Comparison of ENCODE assay signal across 24 mouse cellular contexts in the genomic region with DNA sequence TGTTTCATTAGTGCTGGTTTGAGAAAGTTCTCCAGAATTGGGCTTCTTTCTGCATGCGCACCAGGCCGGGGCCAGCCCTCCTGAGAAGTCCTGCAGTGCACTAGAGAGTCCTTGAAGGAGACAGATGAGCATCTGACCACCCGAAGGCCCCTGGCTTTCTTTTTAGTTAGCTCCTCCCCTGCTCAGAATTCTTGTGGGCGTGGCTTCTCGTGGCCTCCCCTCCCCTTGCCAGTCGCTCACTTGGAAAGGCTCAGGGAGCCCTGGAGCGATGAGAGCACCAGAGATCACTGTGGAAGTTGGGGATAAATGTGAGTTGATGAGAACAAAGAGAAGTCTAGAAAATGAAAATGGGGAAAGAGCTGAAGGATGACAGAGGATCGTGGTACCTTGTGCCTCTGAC. TPM values are rescaled to one million over a fixed set of nuclear protein-coding genes. Genes with fewer than 3 reads are reported as not detected.
A peak's percentile ranks its signal among the peaks of the same experiment; 100 is the strongest.
DNase-seq lines count a peak whose midpoint lies in the region; ATAC-seq and TF ChIP-seq lines count a peak whose summit lies in the region.
"Had no signal": no experiment of that assay in that cellular context is flagged by ENCODE, and none has a peak within 500 bp of the region (broad histone marks: within the 10 kb centered on the region; RNA-seq: fewer than 3 reads in every experiment).

No protein-coding gene starts in this region.

- 26% methylated on average over 8 of the region's 8 CpGs for WGBS in kidney, embryonic 16.5 days
- 29% methylated on average over 8 of the region's 8 CpGs for WGBS in kidney, adult 2 months
- 31% methylated on average over 8 of the region's 8 CpGs for WGBS in neural tube, embryonic 15.5 days
- WGBS in embryonic facial prominence, embryonic 10.5 days = 31% methylated on average over 8 of the region's 8 CpGs

- no peak for DNase-seq in kidney, adult 2 months
- DNase-seq in neural tube, embryonic 10.5 days (ENCODE audit: extremely low spot score, low spot score) = peak; percentile 30
- peak; percentile 37 for DNase-seq in embryonic facial prominence, embryonic 10.5 days (ENCODE audit: low spot score)
- DNase-seq in urinary bladder, adult 18-20 months (ENCODE audit: low spot score in 2 of 2) = no peak
- no peak for DNase-seq in right cerebral cortex, postnatal 25 days
- DNase-seq: adrenal gland, postnatal 25 days; cerebellum, adult 11-12 months; cerebellum, postnatal 36 days; forebrain, postnatal 0 days; gastrocnemius, postnatal 36 days; heart, postnatal 4 days; kidney, adult 8-10 months; left cerebral cortex, postnatal 4 days; lung, adult 18-20 months; thymus, postnatal 14 days had no signal

- H3K9ac ChIP-seq in kidney, embryonic 16.5 days (replicated peaks; ENCODE audit: low read length) = no peak overlapping the region
- no peak overlapping the region for H3K9ac ChIP-seq in neural tube, embryonic 15.5 days (replicated peaks)
- H3K9ac ChIP-seq: forebrain, postnatal 0 days; heart, embryonic 15.5 days; midbrain, embryonic 12.5 days had no signal

- peak; percentile 24; the same call in 1 of the 2 replicates for ATAC-seq in kidney, embryonic 16.5 days (ENCODE audit: low FRiP score, low TSS enrichment)
- ATAC-seq in neural tube, embryonic 15.5 days (ENCODE audit: low FRiP score) = no peak
- ATAC-seq: forebrain, postnatal 0 days; Patski had no signal

- TF ChIP-seq POLR2A in kidney, adult 2 months (IDR thresholded peaks at IDR 0.05; ENCODE audit: low read depth, low read length) = no peak

- no peak overlapping the region for H3K4me2 ChIP-seq in kidney, embryonic 16.5 days (replicated peaks; ENCODE audit: low read depth, low read length)
- H3K4me2 ChIP-seq in neural tube, embryonic 15.5 days = no peak overlapping the region
- H3K4me2 ChIP-seq: heart, embryonic 15.5 days; liver, embryonic 11.5 days; midbrain, embryonic 12.5 days had no signal

- H3K36me3 ChIP-seq in kidney, embryonic 16.5 days (ENCODE audit: insufficient read depth, low read length) = no peaks in the 10 kb centered on the region
- H3K36me3 ChIP-seq in kidney, adult 2 months (ENCODE audit: control insufficient read depth, insufficient read depth, low read length) = no peaks in the 10 kb centered on the region
- H3K36me3 ChIP-seq in neural tube, embryonic 15.5 days = no peaks in the 10 kb centered on the region
- no peaks in the 10 kb centered on the region for H3K36me3 ChIP-seq in embryonic facial prominence, embryonic 10.5 days (replicated peaks)
- H3K36me3 ChIP-seq: heart, embryonic 15.5 days; midbrain, embryonic 12.5 days had no signal

- no peak overlapping the region for H3K4me3 ChIP-seq in kidney, embryonic 16.5 days (ENCODE audit: low read length)
- H3K4me3 ChIP-seq in kidney, adult 2 months (ENCODE audit: insufficient read depth, low read depth, low read length) = no peak overlapping the region
- H3K4me3 ChIP-seq in neural tube, embryonic 15.5 days (replicated peaks) = no peak overlapping the region
- no peak overlapping the region for H3K4me3 ChIP-seq in embryonic facial prominence, embryonic 10.5 days
- H3K4me3 ChIP-seq: heart, embryonic 15.5 days; midbrain, embryonic 12.5 days had no signal

- no peak for TF ChIP-seq CTCF in kidney, adult 2 months (conservative IDR thresholded peaks at IDR 0.05; ENCODE audit: insufficient read depth, insufficient read length, low read depth, low read length)

- no peaks in the 10 kb centered on the region; the same call in 1 of the 2 replicates for H3K27me3 ChIP-seq in kidney, embryonic 16.5 days (ENCODE audit: insufficient read depth, low read length)
- H3K27me3 ChIP-seq in kidney, adult 2 months (replicated peaks; ENCODE audit: control insufficient read depth, insufficient read depth, low read length) = no peaks in the 10 kb centered on the region; the same call in 1 of the 2 replicates
- H3K27me3 ChIP-seq in neural tube, embryonic 15.5 days (replicated peaks) = no peaks in the 10 kb centered on the region
- H3K27me3 ChIP-seq in embryonic facial prominence, embryonic 10.5 days (replicated peaks; ENCODE audit: low read depth, poor library complexity, severe bottlenecking) = peaks cover 5% of the 10 kb centered on the region; the same call in 1 of the 2 replicates
- H3K27me3 ChIP-seq: midbrain, embryonic 12.5 days had no signal

- H3K9me3 ChIP-seq in kidney, embryonic 16.5 days (ENCODE audit: low read length) = no peaks in the 10 kb centered on the region; the same call in 1 of the 2 replicates
- H3K9me3 ChIP-seq in neural tube, embryonic 15.5 days (replicated peaks) = no peaks in the 10 kb centered on the region
- no peaks in the 10 kb centered on the region for H3K9me3 ChIP-seq in embryonic facial prominence, embryonic 10.5 days
- H3K9me3 ChIP-seq: heart, embryonic 15.5 days had no signal

- H3K4me1 ChIP-seq in kidney, embryonic 16.5 days (ENCODE audit: insufficient read depth, low read length) = no peaks in the 10 kb centered on the region
- no peaks in the 10 kb centered on the region for H3K4me1 ChIP-seq in kidney, adult 2 months (ENCODE audit: control insufficient read depth, insufficient read depth, low read length)
- H3K4me1 ChIP-seq in neural tube, embryonic 15.5 days = peaks cover 15% of the 10 kb centered on the region
- peaks cover 17% of the 10 kb centered on the region for H3K4me1 ChIP-seq in embryonic facial prominence, embryonic 10.5 days
- H3K4me1 ChIP-seq: heart, embryonic 15.5 days had no signal

- H3K27ac ChIP-seq in kidney, embryonic 16.5 days (ENCODE audit: low read length) = no peak overlapping the region
- H3K27ac ChIP-seq in kidney, adult 2 months (ENCODE audit: insufficient read depth, low read depth, low read length) = no peak overlapping the region
- H3K27ac ChIP-seq in neural tube, embryonic 15.5 days (replicated peaks) = no peak overlapping the region
- no peak overlapping the region for H3K27ac ChIP-seq in embryonic facial prominence, embryonic 10.5 days (replicated peaks)
- H3K27ac ChIP-seq: heart, embryonic 15.5 days; macrophage; midbrain, embryonic 12.5 days had no signal

RNA-seq across cellular contexts. Expression of gene Tunar, which starts 52.6 kb away (rescaled TPM):
- polyA plus RNA-seq in kidney, embryonic 16.5 days (2015; fragmentation: Nextera tagmentation; extraction: Ambion mirVana) = 0.05 TPM in 1 of 2 replicates, not detected in the other
- polyA plus RNA-seq in kidney, adult 2 months (2012; rRNA removed) = not detected in 2 replicates
- 24.1 and 24.2 TPM in 2 replicates for polyA plus RNA-seq in neural tube, embryonic 15.5 days (2015; fragmentation: Nextera tagmentation; extraction: Ambion mirVana)
- polyA plus RNA-seq in embryonic facial prominence, embryonic 10.5 days (2016; fragmentation: Nextera tagmentation; extraction: Ambion mirVana) = 0.79 and 0.82 TPM in 2 replicates
- polyA plus RNA-seq: heart, embryonic 15.5 days; macrophage; Patski had no signal

RNA-seq across cellular contexts. Expression of gene Tcl1, which starts 58.5 kb away (rescaled TPM):
- not detected in 2 replicates for polyA plus RNA-seq in kidney, embryonic 16.5 days (2015; fragmentation: Nextera tagmentation; extraction: Ambion mirVana)
- not detected in 2 replicates for polyA plus RNA-seq in kidney, adult 2 months (2012; rRNA removed)
- not detected in 2 replicates for polyA plus RNA-seq in neural tube, embryonic 15.5 days (2015; fragmentation: Nextera tagmentation; extraction: Ambion mirVana)
- polyA plus RNA-seq in embryonic facial prominence, embryonic 10.5 days (2016; fragmentation: Nextera tagmentation; extraction: Ambion mirVana) = not detected in 2 replicates
- polyA plus RNA-seq: embryonic facial prominence, embryonic 14.5 days; forebrain, postnatal 0 days; heart, embryonic 15.5 days; liver, embryonic 11.5 days; macrophage; midbrain, embryonic 12.5 days; neural tube, embryonic 14.5 days; Patski had no signal

Comparison
In these comparisons a context has a peak if more than half of its experiments do, and no peak if none do; other contexts are left out.
1. DNase-seq: peak in neural tube, embryonic 10.5 days (single experiment) and embryonic facial prominence, embryonic 10.5 days (single experiment); none in kidney, adult 2 months (single experiment), urinary bladder, adult 18-20 months (0 of 2) and right cerebral cortex, postnatal 25 days (single experiment).
2. RNA of gene Tunar, which starts 52.6 kb away (polyA plus RNA-seq): 24.1 to 24.2 TPM in neural tube, embryonic 15.5 days; 0.79 to 0.82 TPM in embryonic facial prominence, embryonic 10.5 days, 0.05 TPM in kidney, embryonic 16.5 days and not detected in kidney, adult 2 months; every median in the first group is over 10 times any median in the second.